Mouse (Mus musculus) layer of hippocampus, postnatal 36 days (tissue): ENCODE results near the gene Pgpep1. TPM values are rescaled to one million over a fixed set of nuclear protein-coding genes. Genes with fewer than 3 reads are reported as not detected.

Experiments
- DNase-seq, 2 experiments: peaks; one replicate each; pipeline ENCODE4 v3.0.0; 2022
- total RNA-seq, 2 experiments: library from RNA; stranded (reverse); gene quantifications; 2 replicates each; pipeline ENCODE4 v1.2.3; 2021

The Pgpep1 gene
- total RNA-seq, 2 experiments from 2014 or later: 23.1 TPM

GRCm38 (mm10) chr8:70689892-70690390 lies 29.8 kb upstream of the Pgpep1 start:
- DNase-seq: no peak

GRCm38 (mm10) chr8:70688136-70688535 lies 27.9 kb upstream of the Pgpep1 start:
- DNase-seq: no peak

GRCm38 (mm10) chr8:70687576-70687975 lies 27.4 kb upstream of the Pgpep1 start:
- DNase-seq: no peak

DNA sequence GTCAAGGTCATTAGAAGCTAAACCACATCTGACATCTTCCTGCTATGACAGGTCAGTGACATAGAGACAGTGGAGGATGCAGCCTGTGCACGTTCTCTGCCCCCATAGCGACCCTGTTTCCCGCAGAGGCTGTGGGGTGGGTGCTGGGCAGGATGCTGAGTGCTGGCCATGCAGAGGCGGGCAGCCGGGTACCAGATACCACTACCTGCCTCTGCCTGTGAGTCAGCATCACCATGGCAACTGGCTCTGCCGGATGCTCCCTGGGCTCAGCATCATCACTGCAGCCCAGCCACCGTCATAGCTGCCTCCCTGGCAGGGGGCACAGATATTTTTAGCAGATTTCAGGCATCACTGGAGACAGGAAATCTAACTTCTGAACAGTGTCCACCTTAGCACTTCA lies 24.1 kb upstream of the Pgpep1 start:
- peak; percentile 64 to 73 for DNase-seq

GRCm38 (mm10) chr8:70682692-70683091 lies 22.5 kb upstream of the Pgpep1 start:
- DNase-seq: no peak

DNA sequence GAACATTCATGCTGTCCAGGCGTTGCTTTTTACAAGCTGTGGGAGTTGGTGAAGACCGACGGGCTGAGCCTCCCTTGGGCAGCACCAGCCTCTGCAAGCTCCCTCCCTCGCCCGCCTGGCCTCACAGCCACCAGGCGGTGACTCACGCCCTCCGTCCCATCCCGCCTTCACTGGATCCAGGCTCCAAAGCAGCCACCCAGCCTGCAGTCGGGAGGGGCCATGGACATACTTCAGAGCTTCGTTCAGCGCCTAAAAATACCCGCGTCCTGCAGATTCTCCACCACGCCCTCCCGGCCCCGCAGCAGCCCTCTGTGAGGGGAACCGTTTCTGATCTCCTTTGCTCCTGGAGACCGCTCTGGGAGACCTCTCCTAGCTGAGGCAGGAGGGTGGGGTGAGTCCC lies 22.0 kb upstream of the Pgpep1 start:
- no peak for DNase-seq

- DNase-seq: no peak
Observed at GRCm38 (mm10) chr8:70681410-70681809, 21.2 kb upstream of the Pgpep1 start.

DNA sequence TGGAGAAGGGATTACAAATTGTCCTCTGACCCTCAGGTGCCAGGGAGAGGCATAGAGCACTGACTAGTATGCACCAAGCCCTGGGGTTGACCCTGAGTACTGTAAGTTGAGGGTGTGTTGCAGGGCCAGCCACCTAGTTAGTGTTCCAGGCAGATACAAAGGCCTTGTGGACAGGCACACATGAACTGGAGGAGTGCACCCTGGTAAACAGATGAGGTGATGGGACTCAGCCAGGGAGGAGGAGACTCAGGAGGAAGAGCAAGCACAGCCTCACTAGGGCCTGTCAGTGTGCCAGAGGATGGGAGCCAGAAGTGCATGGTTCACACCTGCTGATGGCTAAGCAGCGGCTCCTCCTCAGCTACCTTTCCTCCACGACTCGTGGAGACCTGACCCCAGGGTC lies 19.9 kb upstream of the Pgpep1 start:
- DNase-seq: no peak

DNA sequence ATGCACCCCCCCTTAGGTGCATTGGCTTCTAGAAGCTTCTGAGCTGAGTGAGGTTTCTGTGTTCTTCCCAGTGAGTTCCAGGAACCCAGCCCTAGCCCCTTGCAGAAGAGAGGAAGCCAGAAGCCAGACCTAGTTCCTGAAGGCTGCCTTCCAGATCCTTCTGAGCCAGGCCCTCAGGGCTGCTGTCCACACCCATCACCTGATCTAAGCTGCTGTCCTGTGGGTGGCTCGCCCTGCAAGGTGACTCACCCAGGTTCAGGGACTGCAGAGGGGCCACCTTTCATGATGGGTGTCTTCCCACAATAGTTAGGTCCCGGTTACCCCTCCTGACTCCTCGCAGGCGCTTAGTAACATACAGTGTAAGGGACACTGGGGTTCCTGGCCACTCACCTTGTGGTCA lies 19.2 kb upstream of the Pgpep1 start:
- DNase-seq: no peak

DNA sequence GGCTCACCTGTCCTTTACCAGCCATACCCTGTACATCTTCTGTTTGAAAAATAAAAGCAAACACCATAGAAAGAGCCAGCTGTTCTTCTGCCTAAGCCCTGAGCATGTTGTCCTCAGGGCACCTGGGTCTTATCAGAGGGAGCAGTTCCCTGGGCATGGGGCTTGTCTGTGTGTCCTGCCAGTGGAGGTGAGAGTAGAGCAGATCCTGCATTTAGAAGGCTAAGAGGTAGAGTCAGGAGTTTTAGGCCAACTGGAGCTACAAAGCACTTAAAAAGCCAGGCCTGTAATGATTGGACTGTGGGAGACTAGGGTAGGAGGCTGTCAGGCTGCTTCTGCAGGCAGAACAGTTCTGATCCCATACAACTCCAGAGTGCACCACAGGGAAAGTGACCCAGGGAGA lies 18.5 kb upstream of the Pgpep1 start:
- no peak for DNase-seq

- no peak for DNase-seq
Observed at GRCm38 (mm10) chr8:70677451-70678080, 17.4 kb upstream of the Pgpep1 start.

DNA sequence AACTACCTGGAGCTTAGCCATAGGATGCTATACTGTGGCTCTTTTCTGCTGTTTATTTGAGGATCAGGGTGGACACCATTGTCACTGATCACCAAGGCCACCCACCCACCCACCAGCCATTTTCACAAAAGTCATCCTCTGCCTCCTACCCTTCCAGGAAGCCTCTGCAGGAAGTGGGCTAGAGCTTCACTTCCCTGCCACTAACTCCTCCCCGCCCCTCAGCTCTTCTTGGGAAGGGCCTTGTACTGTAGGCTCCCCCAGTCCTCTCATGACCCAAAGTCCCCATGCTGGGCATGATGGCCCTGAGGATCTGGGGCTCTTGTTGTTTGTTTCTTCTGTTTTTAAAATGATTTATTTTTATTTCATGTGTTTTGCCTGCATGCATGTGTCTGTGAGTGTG lies 15.1 kb upstream of the Pgpep1 start:
- DNase-seq: no peak

DNA sequence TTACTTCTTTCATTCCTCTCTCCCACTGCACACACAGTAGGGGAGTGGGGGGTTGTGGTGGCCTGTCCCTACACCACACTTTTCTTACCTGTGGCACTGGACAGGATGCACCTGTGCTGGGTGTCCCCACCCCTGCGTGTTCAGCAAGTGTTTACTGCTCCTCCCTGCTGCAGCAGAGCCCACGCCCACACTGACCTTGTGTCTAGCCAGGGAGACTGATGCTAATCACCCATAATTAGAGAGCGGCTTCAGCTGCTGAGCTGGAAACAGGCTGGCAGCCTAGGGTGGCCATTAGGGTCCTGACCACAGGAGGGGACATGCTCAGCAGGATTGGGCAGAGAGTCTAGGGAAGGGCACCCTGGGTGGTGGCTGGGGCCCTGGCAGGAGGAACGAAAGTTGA lies 14.5 kb upstream of the Pgpep1 start:
- no peak for DNase-seq

GRCm38 (mm10) chr8:70674109-70674508 lies 13.9 kb upstream of the Pgpep1 start:
- DNase-seq: no peak

DNA sequence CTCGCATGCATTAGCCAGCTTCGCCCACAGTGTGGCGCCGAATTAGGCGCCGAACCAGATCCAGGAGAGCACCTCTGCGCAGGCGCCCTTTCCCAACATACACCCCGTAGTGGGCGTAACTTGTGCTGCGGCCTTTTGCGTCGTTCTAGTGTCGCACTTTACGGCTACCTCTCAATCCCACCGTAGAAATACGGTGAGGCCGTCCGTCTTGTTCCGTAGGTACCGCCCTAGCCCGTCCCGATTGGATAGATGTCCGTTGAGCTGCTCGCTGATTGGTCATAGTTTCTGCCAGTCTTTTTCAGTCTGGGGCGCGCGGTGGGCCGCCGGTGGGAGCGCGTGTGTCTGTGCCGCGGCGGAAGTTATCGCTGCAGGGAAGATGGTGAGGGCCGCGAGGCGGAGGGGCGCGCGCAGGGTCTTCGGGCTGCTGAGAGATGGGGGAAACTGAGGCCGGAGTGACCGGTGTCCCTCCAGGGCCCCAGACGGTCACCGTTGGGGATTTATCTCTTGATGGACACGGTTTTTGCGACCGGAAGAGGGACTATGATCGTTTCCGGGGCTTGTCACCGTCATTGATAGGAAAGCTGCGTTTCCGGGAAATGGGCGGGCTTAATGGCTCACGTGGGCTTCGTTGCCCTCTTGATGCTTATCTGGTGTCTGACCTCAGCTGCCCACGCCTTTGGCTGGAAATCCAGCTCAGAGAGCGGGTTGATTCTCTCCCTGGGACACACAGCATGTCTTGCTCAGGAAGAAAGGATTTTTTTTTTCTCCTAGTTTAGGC lies 13.1 kb upstream of the Pgpep1 start, which contains the start of gene Lsm4:
TSS of gene Lsm4 (plus strand) at position 170 of the 778 bp plus-strand sequence.
- peak; percentile 98 to 99 for DNase-seq

DNA sequence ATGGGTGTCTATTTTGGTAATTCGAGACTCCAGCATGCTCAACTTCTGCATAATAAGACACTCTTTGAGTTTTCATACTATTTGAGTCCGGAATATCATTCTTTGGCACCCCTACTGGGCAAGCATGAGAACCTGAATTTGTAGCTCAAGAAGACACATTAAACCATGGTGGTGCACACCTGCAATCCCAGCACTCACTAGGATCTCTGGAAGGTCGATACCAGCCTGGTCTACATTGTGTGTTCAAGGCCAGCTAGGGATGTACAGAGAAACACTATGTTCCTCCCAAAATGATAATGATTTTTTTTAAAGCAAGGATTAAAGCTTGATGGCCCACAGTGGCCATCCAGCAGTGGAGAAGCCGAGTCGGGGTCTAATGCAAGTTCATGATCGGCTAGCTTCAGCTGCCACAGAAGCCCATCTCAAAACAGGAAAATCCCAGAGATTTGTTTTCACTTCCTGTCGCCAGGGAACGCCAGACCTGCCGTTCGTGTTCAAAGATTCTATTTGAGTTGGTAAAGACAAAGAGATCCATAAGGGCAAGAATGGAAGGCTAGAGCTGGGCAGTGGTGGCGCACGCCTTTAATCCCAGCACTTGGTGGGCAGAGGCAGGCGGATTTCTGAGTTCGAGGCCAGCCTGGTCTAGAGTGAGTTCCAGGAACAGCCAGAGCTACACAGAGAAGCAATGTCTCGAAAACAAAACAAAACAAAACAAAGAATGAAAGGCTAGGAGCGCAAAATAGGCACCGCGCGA lies 12.3 kb upstream of the Pgpep1 start:
- no peak for DNase-seq

DNA sequence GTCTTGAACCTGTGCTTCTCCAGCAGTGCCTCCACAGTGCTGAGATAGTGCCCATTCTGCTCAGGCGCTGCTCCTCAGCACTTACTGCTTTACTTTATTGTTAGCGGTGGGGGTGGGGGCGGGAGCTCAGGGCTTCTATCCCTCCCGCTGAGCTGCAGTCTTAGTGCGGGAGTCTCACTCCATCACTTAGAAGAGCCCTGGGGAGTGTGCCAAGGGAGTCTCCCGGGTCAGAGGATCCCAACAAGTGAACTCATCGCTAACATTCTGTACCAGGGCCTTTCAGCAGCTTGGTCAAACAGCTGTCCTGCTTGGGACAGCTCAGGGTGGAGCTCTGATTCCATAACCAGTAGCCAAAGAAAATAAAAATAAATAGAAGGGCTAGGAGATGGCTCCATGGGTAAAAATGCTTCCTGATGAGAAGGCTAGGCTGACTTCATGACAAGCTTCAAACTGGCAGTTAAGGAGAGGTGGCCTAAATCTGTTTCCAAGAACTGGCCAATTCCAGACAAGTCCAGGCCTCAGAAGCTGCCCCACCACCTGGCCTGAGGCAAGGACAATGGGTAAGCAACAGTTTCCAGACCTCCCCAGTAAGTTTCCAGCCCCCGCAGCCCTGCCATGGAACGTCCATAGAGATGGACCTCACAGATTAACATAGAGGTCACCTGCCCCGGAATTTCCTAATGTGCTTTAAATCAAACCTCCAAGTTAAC lies 11.6 kb upstream of the Pgpep1 start:
- DNase-seq: no peak

- peak; percentile 65 to 73 for DNase-seq
Observed at GRCm38 (mm10) chr8:70667071-70667470, 6.9 kb upstream of the Pgpep1 start.

GRCm38 (mm10) chr8:70665599-70665998 lies 5.4 kb upstream of the Pgpep1 start:
- DNase-seq: no peak

DNA sequence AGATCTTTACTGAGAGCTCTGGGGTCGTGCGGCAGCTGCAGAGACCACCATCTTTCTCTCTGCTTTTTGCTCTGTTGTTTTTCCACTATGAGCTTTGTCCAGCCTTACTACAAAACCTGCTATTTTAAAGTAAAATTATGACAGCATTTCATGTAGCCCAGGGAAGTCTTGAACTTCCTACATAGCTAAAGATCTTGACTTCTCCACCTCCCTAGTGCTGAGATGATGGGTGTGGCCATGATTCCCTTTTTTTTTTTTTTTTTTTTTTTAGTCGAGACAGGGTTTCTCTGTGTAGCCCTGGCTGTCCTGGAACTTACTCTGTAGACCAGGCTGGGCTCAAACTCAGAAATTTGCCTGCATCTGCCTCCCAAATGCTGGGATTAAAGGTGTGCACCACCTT lies 4.4 kb upstream of the Pgpep1 start:
- no peak for DNase-seq

GRCm38 (mm10) chr8:70663691-70664090 lies 3.5 kb upstream of the Pgpep1 start:
- DNase-seq: no peak

DNA sequence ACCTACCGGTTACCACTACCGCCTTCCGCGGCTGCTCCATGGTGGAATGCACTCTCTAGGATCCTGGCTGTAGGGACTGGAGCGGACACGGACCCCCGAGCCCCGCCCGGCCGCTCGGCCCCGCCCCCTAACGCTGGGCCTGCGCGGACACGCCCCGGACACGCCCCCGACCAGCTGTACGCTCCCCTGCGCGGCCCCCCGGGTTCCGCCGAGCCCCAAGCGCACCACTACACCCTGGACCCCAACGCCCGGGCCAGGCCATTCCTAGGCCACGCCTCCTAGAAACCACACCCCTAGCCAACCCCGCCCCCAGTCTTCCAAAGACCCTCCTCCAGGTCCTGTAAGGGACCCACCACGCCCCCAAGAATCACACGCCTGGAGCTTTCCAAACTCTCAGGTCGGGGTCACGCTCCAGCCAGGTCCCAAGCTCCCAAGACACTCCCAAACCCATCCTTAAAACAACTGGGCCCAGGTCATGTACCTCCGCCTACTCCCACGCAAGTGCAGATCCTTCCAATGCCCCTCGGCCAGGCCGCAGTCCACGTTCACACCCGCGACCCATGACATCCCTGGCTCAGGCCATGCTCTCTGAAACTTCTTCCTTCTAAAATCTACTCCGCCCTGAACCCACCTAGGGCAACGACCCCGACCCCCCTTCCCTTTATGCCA lies 450 bp downstream of the Pgpep1 start:
- DNase-seq: peak; percentile 78
